Mouse (Mus musculus): ENCODE data around the gene Srbd1. TPM values are rescaled to one million over a fixed set of nuclear protein-coding genes. Genes with fewer than 3 reads are reported as not detected.

Srbd1 gene
- polyA plus RNA-seq, 1 experiment from 2014 or later, result 16.8 TPM

- no peak overlapping the region for H3K27ac ChIP-seq
- WGBS, result 92% methylated on average over 3 of the region's 3 CpGs
- ATAC-seq (ENCODE audit: borderline replicate concordance, extremely low read depth, low FRiP score, low TSS enrichment), result no peak
These were observed 77.5 kb downstream of the Srbd1 start for GRCm38 (mm10) chr17:86067444-86067843.

GRCm38 (mm10) chr17:86065833-86066232, 79.1 kb downstream of the Srbd1 start:
- no peak for ATAC-seq (ENCODE audit: borderline replicate concordance, extremely low read depth, low FRiP score, low TSS enrichment)
- no peak overlapping the region for H3K4me2 ChIP-seq
- H3K4me1 ChIP-seq, result no peaks in the 10 kb centered on the region
- H3K36me3 ChIP-seq, result no peaks in the 10 kb centered on the region
- no peak overlapping the region for H3K27ac ChIP-seq
- no peaks in the 10 kb centered on the region for H3K9me3 ChIP-seq
- no peak overlapping the region for H3K4me3 ChIP-seq
- H3K27me3 ChIP-seq, result no peaks in the 10 kb centered on the region
- no peak overlapping the region for H3K9ac ChIP-seq
- WGBS, result 89% methylated on average over 7 of the region's 7 CpGs

More at GRCm38 (mm10) chr17:86067444-86067843, 77.5 kb downstream of the Srbd1 start:
- Histone ChIP-seq H3K36me3 (no peaks in the 10 kb centered on the region), H3K9ac (no peak overlapping the region), H3K4me1 (no peaks in the 10 kb centered on the region), H3K9me3 (no peaks in the 10 kb centered on the region), H3K4me2 (no peak overlapping the region), H3K27me3 (no peaks in the 10 kb centered on the region), H3K4me3 (no peak overlapping the region)

- Histone ChIP-seq H3K27ac (no peak overlapping the region), H3K27me3 (no peaks in the 10 kb centered on the region), H3K9me3 (no peaks in the 10 kb centered on the region), H3K36me3 (no peaks in the 10 kb centered on the region), H3K4me3 (no peak overlapping the region), H3K9ac (no peak overlapping the region), H3K4me2 (no peak overlapping the region), H3K4me1 (no peaks in the 10 kb centered on the region)
- ATAC-seq (ENCODE audit: borderline replicate concordance, extremely low read depth, low FRiP score, low TSS enrichment), result peak; percentile 65
- WGBS, result 14% methylated on average over 5 of the region's 5 CpGs
These were observed 81.5 kb downstream of the Srbd1 start for GRCm38 (mm10) chr17:86063461-86063860.

GRCm38 (mm10) chr17:86060911-86061310, 84.1 kb downstream of the Srbd1 start:
- H3K4me1 ChIP-seq, result no peaks in the 10 kb centered on the region

GRCm38 (mm10) chr17:86040221-86040984, 104.6 kb downstream of the Srbd1 start:
- ATAC-seq (ENCODE audit: borderline replicate concordance, extremely low read depth, low FRiP score, low TSS enrichment), result no peak

More at GRCm38 (mm10) chr17:86060911-86061310, 84.1 kb downstream of the Srbd1 start:
- Histone ChIP-seq H3K4me3 (no peak overlapping the region), H3K27ac (no peak overlapping the region), H3K36me3 (no peaks in the 10 kb centered on the region), H3K9ac (no peak overlapping the region), H3K4me2 (no peak overlapping the region), H3K9me3 (no peaks in the 10 kb centered on the region), H3K27me3 (no peaks in the 10 kb centered on the region)
- ATAC-seq (ENCODE audit: borderline replicate concordance, extremely low read depth, low FRiP score, low TSS enrichment), result no peak
- 87% methylated on average over 5 of the region's 5 CpGs for WGBS

GRCm38 (mm10) chr17:86039741-86040140, 105.2 kb downstream of the Srbd1 start:
- Histone ChIP-seq H3K9ac (no peak overlapping the region), H3K9me3 (no peaks in the 10 kb centered on the region), H3K4me2 (no peak overlapping the region), H3K4me3 (no peak overlapping the region), H3K27me3 (no peaks in the 10 kb centered on the region), H3K4me1 (peaks cover 17% of the 10 kb centered on the region), H3K27ac (no peak overlapping the region), H3K36me3 (no peaks in the 10 kb centered on the region)
- WGBS, result 67% methylated on average over 3 of the region's 3 CpGs
- ATAC-seq (ENCODE audit: borderline replicate concordance, extremely low read depth, low FRiP score, low TSS enrichment), result no peak

More at GRCm38 (mm10) chr17:86040221-86040984, 104.6 kb downstream of the Srbd1 start:
- H3K36me3 ChIP-seq, result no peaks in the 10 kb centered on the region
- no peak overlapping the region for H3K9ac ChIP-seq
- H3K27ac ChIP-seq, result no peak overlapping the region
- H3K4me1 ChIP-seq, result peaks cover 17% of the 10 kb centered on the region
- no peaks in the 10 kb centered on the region for H3K27me3 ChIP-seq
- WGBS, result 67% methylated on average over 13 of the region's 13 CpGs
- no peak overlapping the region for H3K4me2 ChIP-seq
- no peaks in the 10 kb centered on the region for H3K9me3 ChIP-seq
- no peak overlapping the region for H3K4me3 ChIP-seq

GRCm38 (mm10) chr17:86038211-86038648, 106.7 kb downstream of the Srbd1 start:
- no peaks in the 10 kb centered on the region for H3K27me3 ChIP-seq
- H3K4me3 ChIP-seq, result no peak overlapping the region
- WGBS, result 18% methylated on average over 13 of the region's 13 CpGs
- no peaks in the 10 kb centered on the region for H3K9me3 ChIP-seq
- H3K36me3 ChIP-seq, result no peaks in the 10 kb centered on the region
- H3K4me1 ChIP-seq, result peaks cover 20% of the 10 kb centered on the region
- H3K27ac ChIP-seq, result peak overlapping the region; percentile 73
- peak overlapping the region; percentile 36; the same call in 1 of the 2 replicates for H3K4me2 ChIP-seq
- H3K9ac ChIP-seq, result no peak overlapping the region
- peak; percentile 85 for ATAC-seq (ENCODE audit: borderline replicate concordance, extremely low read depth, low FRiP score, low TSS enrichment)

GRCm38 (mm10) chr17:86035576-86035975, 109.4 kb downstream of the Srbd1 start:
- Histone ChIP-seq H3K4me3 (no peak overlapping the region), H3K36me3 (no peaks in the 10 kb centered on the region), H3K27ac (no peak overlapping the region), H3K27me3 (no peaks in the 10 kb centered on the region), H3K9ac (no peak overlapping the region), H3K4me2 (no peak overlapping the region), H3K4me1 (peaks cover 34% of the 10 kb centered on the region), H3K9me3 (no peaks in the 10 kb centered on the region)
- ATAC-seq (ENCODE audit: borderline replicate concordance, extremely low read depth, low FRiP score, low TSS enrichment), result no peak
- 73% methylated on average over 3 of the region's 3 CpGs for WGBS

- Histone ChIP-seq H3K27ac (no peak overlapping the region), H3K9ac (no peak overlapping the region), H3K4me1 (peaks cover 34% of the 10 kb centered on the region), H3K36me3 (no peaks in the 10 kb centered on the region), H3K9me3 (no peaks in the 10 kb centered on the region), H3K4me2 (no peak overlapping the region), H3K27me3 (no peaks in the 10 kb centered on the region), H3K4me3 (no peak overlapping the region)
- 81% methylated on average over 12 of the region's 12 CpGs for WGBS
- ATAC-seq (ENCODE audit: borderline replicate concordance, extremely low read depth, low FRiP score, low TSS enrichment), result no peak
These were observed 109.8 kb downstream of the Srbd1 start for GRCm38 (mm10) chr17:86035146-86035545.

GRCm38 (mm10) chr17:86034641-86035040, 110.3 kb downstream of the Srbd1 start:
- H3K4me2 ChIP-seq, result no peak overlapping the region
- H3K9me3 ChIP-seq, result no peaks in the 10 kb centered on the region
- WGBS, result 81% methylated on average over 6 of the region's 6 CpGs
- no peaks in the 10 kb centered on the region for H3K36me3 ChIP-seq
- no peak for ATAC-seq (ENCODE audit: borderline replicate concordance, extremely low read depth, low FRiP score, low TSS enrichment)
- no peak overlapping the region for H3K27ac ChIP-seq
- H3K27me3 ChIP-seq, result no peaks in the 10 kb centered on the region
- H3K4me3 ChIP-seq, result no peak overlapping the region
- no peak overlapping the region for H3K9ac ChIP-seq
- H3K4me1 ChIP-seq, result peaks cover 34% of the 10 kb centered on the region

- Histone ChIP-seq H3K4me2 (no peak overlapping the region), H3K9me3 (no peaks in the 10 kb centered on the region), H3K4me3 (no peak overlapping the region), H3K27ac (peak overlapping the region; percentile 71), H3K4me1 (peaks cover 16% of the 10 kb centered on the region), H3K27me3 (no peaks in the 10 kb centered on the region), H3K36me3 (no peaks in the 10 kb centered on the region), H3K9ac (no peak overlapping the region)
- peak; percentile 85; the same call in 1 of the 2 replicates for ATAC-seq (ENCODE audit: borderline replicate concordance, extremely low read depth, low FRiP score, low TSS enrichment)
- 44% methylated on average over 3 of the region's 3 CpGs for WGBS
These were observed 112.8 kb downstream of the Srbd1 start for GRCm38 (mm10) chr17:86032113-86032714.

- Histone ChIP-seq H3K4me3 (no peak overlapping the region), H3K36me3 (no peaks in the 10 kb centered on the region), H3K9me3 (no peaks in the 10 kb centered on the region), H3K4me1 (peaks cover 16% of the 10 kb centered on the region), H3K4me2 (no peak overlapping the region), H3K27me3 (no peaks in the 10 kb centered on the region), H3K9ac (no peak overlapping the region), H3K27ac (no peak overlapping the region)
- 68% methylated on average over 4 of the region's 4 CpGs for WGBS
- no peak for ATAC-seq (ENCODE audit: borderline replicate concordance, extremely low read depth, low FRiP score, low TSS enrichment)
These were observed 115.0 kb downstream of the Srbd1 start for GRCm38 (mm10) chr17:86030016-86030415.

Data from lung, embryonic 15.5 days (tissue).